Mouse (Mus musculus) heart, adult 8-10 months (tissue): ENCODE results near the gene Trmt1. TPM values are rescaled to one million over a fixed set of nuclear protein-coding genes. Genes with fewer than 3 reads are reported as not detected.

Experiments
- DNase-seq: peaks from one replicate; pipeline ENCODE4 v3.0.0; 2022; ENCODE audit warnings: low spot score
- total RNA-seq, 4 experiments: library from RNA; stranded (reverse); gene quantifications; 2 replicates each; pipeline ENCODE4 v1.2.4; 2022

Trmt1 gene
- total RNA-seq, 4 experiments from 2014 or later = 30.9 to 41.7 (median 38.5) TPM

DNA sequence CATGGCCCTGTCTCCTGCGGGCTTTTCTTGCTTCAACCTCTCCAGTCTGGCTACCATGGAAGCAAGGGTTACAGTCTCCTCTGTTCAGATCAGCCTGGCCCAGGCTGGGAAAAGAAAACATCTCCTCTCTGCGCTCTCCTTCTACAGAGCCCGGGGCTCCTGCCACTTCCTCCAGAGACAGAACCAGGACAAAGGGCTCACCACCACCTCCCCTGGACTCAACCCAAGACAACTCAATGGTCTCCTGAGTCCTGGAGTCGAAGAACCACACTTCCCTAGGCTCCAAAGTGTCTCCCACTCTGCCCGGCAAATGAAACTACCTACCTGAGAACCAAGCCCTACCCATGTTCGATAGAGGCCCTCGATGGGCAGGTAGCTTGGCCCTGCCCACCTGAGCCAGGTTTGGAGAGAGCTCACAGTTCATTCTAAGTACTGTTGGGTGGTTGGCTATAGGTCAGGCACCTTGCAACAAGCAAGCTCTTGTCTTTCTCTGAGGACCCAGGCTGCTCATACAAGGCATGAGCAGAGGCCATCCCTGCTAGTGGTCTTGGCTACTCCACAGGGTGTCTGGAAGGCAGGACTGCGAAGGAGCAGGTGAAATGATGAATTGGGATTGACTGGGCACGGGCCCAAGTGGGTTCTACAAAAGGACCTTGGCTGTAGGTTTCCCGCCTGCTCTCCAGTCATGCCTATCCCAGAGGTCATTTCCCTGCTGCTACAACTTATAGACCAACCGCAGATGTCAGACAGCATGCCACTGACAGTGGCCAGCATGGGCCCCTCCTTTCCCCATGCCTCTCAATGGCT lies 45.5 kb downstream of the Trmt1 start:
- DNase-seq = no peak

DNA sequence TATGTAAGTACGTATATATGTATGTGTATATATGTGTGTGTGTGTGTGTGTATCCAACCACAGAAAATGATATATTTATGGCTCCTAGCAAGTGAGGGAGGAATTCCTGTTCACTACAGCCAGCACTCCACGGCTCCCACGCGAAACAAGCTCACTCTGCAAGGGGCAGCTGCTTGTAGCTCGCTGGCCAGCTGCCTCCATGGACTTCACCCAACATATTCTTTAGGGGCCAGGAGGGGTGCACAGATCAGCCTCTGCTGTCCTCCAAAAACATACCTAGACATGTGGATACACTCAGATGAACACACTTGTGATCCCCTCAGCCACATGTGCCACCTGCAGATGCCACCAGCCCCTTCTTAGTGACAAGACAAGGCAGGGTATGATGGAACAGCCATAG lies 46.4 kb downstream of the Trmt1 start:
- DNase-seq = no peak

GRCm38 (mm10) chr8:84732996-84733395 lies 46.9 kb downstream of the Trmt1 start:
- no peak for DNase-seq

DNA sequence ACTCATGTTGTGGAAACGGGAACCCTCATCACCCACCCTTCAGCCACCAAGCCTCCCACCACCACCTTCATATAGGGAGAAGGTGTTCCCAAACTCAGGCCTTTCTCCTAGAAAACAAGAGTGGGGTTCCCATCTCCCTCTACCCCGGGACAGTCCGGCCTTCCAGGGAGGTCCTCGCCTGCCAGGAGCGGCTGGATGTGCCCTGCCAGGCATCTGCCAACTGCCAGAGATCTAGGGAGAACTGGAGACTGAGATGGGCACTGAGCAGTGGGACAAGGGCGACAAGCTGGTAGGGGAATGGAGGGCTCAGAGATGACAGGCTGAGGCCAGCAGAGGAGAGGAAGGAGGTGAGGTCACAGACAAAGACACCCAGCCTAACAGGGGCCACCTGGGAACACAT lies 47.9 kb downstream of the Trmt1 start:
- DNase-seq = no peak

DNA sequence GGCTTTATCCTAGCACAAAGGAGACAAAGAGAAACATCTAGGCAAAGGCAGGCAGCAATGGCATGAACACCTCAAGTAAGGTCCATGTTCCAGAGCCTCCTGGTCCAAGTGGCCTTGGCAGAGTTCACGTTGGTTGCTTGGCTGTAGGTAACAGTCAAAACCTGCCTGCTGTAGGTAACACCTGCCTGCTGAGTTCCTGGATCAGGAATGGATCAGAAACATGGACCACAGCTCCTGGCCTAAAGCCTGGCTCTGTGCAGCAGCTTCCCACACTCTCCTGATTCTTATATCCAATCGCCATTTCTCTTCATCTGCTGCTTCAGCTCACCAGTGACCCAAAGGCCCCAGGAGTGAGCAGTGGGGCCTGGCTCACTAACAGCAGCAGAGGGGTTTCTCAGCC lies 48.6 kb downstream of the Trmt1 start:
- DNase-seq = no peak

DNA sequence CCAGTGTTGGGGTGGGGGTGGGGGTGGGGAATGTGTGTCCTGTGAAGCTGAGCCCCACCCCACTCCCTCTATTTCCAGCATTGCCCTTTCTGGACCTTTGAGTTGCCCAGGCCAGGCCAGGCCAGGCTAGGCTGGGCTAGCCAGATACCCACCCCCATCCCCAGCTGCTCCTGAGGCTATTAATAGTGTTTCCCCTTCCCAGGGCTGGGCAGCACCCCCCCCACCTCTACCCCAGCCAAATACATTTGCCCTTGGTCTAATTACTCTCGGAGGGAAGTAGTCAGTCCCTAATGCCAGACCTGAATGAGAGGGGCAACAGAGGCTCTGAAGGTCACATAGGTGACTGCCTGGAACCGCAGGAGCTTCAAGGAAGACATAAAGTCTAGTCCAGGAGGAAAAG lies 49.5 kb downstream of the Trmt1 start:
- no peak for DNase-seq

- DNase-seq = no peak
Observed at GRCm38 (mm10) chr8:84736521-84736920, 50.4 kb downstream of the Trmt1 start.

- peak; percentile 81 for DNase-seq
Observed at GRCm38 (mm10) chr8:84737608-84738007, 51.5 kb downstream of the Trmt1 start.

- no peak for DNase-seq
Observed at GRCm38 (mm10) chr8:84738266-84738665, 52.2 kb downstream of the Trmt1 start.

DNA sequence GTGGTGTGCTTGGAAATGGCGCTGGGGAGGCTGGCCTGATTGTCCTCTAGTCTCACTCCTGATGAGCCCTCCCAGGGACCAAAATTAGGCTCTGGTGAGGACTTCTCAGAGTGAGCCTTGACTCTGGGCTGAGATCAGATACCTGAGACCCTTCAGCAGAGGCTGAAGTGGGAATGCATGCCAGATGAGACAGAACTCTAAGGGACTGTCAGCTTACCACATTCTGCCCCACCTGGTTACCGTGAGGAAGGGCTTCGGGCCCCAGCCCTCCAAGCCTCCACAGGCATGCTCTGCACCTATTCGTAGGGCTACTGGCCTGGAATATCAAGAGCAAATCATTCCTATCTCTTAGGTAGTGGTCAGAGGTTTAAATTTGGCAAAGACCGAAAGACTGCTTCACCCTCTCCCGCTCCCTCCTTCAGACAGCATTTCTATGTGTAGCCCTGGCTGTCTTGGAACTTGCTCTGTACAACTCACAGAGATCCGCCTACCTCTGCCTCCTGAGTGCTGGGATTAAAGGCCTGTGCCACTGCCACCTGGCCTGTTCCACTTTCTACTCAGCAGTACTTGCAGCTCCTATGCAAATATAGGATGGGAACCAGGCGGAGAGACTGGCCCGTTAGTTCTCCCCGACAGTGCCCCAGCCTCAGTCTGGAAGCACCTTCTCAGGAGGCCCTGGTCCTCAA lies 52.8 kb downstream of the Trmt1 start:
- no peak for DNase-seq

GRCm38 (mm10) chr8:84739401-84739742 lies 53.3 kb downstream of the Trmt1 start:
- DNase-seq = no peak

DNA sequence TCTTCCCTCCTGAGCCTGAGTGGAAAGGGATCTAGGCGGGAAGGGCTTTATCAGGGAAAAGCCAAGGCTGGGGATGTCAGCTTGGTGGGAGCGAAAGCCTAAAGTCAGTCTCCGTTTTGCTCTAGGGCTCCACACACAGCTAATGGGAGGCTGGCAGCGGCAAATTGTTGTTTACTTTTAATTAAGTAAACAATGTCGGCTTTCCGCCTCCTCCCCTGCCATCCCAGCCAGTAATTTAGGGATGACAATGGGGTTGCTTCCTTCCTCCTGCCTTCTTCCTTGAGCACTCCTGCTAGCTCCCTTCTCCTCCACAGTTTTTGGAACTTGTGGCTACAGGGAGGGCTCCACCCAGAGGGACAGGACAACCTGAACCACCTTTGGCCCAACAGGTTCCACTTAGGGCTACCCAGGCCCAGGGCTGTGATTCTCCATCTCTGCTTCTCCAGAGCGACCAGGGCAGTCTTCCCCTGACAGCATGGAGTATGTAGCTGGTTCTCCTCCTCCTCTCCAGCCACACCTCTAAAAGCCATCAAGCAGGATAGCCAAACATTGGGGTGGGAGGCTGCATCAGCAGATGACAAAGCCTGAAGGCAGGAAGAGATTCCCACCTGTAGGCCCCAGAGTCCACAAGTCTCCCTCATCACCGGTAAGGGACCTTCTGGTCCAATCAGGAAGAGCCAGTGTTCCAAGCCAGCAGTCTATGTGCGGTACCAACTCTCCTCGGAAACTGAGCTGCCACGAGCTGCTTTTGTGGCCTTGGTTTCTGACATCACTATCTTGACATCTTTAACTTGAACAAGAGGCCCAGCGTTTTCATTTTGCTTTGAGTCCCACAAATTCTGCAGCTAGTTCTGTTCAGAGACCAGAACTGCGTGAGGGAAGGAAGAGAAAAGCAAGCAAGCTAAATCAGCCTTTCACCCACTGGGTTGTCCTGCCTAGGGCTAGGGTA lies 55.1 kb downstream of the Trmt1 start:
- no peak for DNase-seq

- DNase-seq = peak; percentile 62
Observed at GRCm38 (mm10) chr8:84742171-84743053, 56.3 kb downstream of the Trmt1 start.

DNA sequence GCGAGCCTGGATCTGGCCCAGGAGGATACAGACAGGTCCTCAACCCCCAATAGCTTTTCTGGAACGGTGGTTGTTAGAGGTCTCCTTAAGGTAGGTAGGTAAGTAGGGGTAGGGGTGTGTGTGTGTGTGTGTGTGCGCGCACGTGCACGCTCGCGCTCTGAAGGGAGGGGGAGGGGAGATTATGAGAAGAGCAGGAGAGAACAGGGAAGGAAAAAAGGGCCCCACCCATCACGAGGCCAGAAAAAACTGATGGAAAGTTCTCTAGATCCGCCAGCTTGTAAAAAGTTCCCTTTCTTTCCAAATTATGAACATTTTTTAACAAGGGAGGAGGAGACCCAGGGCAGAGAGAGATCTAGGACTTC lies 56.9 kb downstream of the Trmt1 start:
- peak; percentile 63 for DNase-seq

GRCm38 (mm10) chr8:84743517-84744420 lies 57.7 kb downstream of the Trmt1 start:
- peak; percentile 80 for DNase-seq

- DNase-seq = no peak
Observed at GRCm38 (mm10) chr8:84745032-84745925, 59.2 kb downstream of the Trmt1 start.
